Mouse (Mus musculus): ENCODE results near the gene Acly.
A peak's percentile ranks its signal among the peaks of the same experiment; 100 is the strongest.
"Not testable (repeated sequence)": the region's sequence is repeated elsewhere in the genome, so short reads cannot be mapped to it uniquely, and the experiment has no call there.

Acly gene

DNA sequence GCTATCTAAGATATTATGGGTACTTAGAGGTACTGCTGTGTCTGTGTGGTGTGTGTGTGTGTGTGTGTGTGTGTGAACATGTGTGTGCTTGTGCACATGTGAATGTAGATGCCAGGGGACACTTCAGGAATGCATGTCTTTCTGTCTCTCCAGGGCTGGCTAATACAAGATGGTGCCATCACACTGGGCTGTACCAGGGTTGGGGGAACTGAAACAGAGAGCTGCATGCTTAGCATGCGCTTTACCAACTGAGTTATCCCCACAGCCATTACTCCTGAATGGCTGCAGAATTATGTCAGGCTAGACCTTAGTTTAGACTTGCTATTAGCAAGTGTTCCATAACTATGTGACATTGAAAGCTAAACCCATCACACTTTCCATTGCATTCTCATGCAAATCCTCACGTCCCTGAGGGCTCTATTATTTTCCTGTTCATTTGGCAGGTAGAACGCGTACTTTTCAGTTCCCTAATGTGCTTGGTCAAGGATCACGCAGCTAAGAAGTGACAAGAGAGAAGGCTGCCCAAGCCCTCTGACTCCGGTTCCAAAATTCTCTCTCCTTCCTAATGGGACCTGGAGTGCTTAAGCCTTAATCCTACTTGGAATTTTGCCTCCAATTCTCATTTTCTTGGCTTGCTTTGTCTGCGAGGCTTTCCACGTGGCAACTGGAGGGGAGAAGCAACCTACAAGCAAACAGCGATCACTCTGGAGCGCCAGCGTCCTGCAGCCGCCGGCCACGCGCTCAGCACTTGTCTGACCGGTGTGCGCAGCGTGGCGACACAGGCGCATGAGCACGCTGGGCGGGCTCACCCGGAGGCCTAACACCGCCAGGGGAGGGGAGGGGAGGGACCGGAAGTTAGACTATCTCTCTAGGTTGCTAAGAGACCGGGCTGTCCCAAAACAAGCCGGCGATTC, 17.3 kb upstream of the Acly start, which contains the start of gene Ttc25:
Gene Ttc25, plus strand, starts transcription at position 776 of the 914 bp plus-strand sequence.
- DNase-seq, result peak; percentile 94 to 95

DNA sequence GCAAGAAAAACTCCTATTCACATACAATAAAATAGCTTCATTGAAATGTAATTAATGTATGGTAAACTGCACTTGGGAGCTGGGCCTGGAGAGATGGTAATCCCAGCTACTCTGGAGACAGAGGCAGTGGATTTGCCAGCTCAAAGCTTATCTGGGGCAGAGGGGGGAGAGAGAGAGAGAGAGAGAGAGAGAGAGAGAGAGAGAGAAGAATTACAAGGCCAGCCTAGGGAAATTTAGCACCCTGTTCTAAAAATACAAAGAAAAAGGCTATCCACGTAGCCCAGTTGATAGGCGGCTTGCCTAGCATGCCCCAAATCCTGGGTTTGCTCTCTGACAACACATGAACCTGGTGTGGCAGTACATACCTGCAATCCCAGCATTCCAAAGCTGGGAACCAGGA, 13.8 kb upstream of the Acly start:
- DNase-seq, result no peak

DNA sequence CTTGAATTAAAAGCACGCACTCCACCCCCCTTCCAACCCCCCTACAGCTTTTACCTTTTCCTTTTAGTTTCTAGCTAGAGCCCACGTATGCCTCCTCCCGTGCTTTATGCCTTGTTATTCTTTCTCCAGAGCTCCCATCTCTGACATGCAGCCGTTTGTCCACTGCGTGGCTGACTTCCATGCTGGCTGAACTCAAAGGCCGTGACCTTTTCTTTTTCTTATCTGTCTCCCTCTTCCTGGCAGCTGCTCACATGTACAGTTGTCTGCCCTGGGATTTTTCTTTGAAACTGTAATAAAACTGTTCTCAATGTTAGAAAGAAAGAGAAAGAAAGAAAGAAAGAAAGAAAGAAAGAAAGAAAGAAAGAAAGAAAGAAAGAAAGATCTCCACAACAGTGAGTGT, 13.2 kb upstream of the Acly start:
- no peak for DNase-seq

DNA sequence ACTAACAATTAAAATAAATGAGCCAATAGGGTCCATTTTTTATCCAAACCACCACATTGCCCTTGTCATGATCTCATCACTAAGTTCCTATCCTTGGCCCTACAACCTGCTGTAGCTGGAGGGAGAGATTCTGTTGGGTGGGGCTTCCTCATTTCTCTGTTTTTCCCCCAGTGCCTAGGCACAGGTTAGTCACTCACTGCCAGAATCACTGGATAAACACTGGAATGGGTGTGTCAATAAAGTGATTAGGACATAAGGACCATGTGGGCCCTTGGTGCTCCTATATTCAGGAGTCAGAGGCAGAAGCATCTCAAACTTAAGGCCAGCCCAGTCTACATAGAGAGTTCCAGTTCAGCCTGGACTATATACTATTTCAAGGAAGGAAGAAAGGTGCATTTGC, 8.7 kb upstream of the Acly start:
- DNase-seq, result no peak

DNA sequence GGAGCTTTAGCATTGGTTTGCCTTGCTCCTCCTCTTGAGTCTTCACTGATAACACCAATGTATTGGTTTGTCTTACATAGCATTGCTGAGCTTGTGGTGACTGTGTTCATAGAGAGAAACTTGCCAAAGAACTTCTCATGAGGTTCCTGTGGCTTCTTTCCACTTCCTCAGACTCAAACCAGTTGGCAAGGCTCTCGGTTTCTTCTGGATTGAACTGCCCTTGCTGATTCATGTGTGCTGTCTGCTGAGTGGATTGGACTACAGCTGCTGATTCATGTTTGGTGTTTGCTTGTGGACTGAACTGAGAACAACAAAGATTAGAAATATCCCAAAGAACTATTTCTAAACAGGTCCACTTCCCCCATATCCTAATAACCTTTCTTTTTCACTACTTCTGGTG, 8.2 kb upstream of the Acly start:
- no peak for DNase-seq

DNA sequence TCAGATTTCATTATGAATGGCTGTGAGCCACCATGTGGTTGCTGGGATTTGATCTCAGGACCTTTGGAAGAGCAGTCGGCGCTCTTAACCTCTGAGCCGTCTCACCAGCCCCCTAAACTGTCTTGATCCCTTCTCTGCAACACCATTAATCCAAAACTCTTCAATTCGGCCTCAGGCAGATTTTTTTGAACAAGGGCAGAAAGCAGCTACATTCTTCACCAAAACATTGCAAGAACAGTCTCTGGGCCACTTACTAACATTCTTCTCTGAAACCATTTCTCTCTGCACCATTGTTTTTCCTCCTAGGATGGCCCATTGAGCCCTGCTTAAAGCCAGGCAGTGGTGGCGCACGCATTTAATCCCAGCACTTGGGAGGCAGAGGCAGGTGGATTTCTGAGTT, 7.0 kb upstream of the Acly start:
- not testable (repeated sequence) for DNase-seq

DNA sequence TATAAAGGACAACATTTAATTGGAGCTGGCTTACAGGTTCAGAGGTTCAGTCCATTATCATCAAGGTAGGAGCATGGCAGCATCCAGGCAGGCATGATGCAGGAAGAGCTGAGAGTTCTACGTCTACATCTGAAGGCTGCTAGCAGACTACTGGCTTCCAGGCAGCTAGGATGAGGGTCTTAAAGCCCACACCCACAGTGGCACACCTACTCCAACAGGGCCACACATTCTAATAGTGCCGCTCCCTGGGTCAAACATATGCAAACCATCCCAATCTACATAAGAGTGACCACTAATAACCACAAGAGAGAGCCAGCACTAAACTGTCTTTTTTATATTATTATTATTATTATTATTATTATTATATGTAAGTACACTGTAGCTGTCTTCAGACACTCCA, 6.6 kb upstream of the Acly start:
- not testable (repeated sequence) for DNase-seq

DNA sequence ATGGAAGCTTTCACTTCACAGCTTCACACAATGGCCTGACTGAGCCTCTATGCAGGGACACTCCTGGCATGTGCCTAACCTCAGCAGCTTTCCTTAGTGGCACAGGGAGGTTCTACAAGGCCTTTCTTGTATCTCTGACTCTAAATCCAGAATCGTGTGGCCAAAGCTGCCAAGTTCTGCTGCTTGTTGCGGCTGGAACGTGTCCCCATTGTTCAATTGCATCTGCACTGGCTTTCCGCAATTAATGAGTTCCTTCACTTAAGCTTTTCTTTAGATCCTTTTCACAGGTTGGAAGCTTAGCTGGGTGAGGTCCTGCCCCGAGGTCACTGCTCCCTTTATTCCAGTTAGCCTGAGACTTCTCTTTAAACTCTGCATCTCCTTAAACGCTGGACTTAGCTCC, 6.1 kb upstream of the Acly start:
- DNase-seq, result no peak

DNA sequence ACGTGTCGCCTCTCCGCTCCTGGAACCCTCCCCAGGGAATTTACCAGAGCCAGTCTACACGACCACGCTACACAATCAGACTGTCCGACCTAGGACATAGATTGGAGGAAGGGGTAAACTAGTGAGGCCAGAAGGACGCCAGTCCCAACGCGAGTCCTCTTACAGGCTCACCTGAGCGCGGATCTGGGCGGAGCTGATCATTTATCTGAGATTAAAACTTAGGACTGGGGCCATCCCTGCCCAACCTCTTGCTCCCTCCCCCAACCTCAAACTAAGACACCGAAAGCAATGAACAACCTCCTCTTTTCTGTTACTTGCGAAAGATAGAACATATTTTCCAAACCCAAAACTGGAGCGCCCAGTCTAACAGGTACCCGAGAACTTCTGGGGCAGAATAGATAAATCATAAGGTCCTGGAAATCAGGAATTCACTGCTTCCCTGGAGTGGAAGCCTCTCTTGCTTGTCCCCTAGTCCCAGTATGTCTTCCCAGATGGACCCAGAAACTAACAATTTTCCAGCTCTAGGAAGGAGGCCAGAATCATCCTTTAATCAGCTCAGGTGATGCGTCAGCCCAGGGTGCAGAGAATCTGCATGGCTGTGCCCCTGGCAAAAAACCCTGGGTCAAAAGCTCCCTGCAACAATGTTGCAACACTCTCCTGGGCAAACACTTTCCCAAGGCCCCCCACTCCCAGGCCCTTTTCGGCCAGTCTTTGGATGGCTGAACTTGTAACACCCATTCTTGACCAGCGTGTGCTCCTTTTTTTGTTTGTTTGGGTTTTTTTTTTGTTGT, 770 bp upstream of the Acly start:
- no peak for DNase-seq

DNA sequence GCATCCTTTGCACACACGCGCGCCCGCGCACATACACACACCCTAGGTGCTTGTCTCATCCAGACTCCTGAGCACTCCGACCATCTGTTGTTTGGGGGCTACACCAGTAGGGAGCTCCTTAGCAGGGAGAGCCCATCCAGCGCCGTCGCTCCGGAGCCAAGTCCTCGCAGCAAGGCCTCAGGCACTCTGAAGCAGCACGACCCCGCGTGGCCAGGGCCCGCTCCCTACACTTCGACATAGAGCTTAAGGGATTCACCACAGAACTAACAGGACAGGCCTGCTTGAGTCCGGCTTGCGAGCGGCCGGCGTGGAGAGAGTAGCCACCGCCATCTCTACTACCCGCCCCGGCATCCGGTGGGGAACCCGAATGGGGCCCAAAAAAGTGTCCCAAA, 738 bp downstream of the Acly start:
- DNase-seq, result peak; percentile 67 to 78

DNA sequence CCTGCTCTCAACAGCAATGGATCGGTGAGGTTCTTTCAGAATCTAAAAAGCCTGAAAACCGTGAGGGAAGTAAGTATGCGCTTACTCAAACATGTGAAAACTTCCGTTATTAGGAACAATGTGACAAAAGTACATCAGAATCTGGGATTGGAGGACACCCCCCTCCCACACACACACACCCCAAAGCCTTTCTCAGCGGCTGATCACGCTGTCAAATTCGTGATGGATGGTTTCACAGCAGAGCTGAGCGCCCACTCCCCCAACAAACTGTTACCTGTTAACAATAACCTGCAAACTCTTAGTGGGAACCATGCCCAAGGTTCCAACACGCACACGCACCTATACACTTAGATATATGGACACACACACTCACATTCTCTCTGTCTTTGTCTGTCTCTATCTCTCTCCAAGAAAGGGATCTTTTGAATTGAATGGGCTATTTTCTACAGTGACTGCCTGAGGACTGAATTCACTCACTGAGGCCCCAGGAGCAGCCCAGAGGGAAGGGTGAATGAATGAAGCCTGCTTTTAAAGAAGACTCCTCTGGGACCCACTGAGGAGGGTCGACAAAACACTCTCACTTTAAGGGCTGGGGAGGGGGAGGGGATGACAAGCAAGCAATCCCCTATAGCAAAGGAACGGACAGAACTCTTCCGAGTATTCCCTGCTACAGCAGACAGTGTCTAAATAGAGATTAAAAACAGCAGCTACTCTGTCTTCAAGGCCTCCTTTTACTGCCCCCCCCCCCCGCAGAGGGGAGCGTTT, 1.6 kb downstream of the Acly start:
- no peak for DNase-seq

DNA sequence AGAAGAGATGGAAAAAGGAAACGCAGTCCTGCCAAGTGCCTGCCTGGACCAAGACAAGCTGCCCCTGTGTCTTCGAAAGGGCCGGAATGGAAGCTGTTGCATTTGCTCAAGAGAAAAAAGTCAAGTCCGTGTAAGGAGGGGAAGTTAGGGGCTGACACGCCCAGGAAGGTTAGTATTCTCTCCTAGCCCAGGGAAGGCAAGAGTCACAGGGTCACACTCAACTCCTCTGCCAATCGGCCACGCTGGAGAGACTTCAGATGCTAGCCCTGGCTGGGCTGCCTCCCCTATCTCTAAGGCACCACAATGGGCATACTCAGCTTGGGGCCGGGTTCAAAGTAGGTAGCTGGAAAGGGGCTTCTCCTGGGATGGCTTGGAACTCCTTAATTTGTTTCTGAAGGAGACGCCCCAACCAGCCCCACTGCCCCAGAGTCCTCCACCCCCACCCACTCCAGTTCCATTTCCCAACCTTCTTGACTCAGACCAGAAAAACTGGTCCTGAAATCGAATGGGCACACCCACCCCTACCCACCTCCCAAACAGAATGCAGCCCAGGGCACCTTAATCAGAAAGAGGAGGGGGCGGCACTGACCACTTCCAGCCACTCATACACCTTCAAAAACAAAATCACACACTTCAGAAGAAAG, 2.7 kb downstream of the Acly start:
- no peak for DNase-seq

DNA sequence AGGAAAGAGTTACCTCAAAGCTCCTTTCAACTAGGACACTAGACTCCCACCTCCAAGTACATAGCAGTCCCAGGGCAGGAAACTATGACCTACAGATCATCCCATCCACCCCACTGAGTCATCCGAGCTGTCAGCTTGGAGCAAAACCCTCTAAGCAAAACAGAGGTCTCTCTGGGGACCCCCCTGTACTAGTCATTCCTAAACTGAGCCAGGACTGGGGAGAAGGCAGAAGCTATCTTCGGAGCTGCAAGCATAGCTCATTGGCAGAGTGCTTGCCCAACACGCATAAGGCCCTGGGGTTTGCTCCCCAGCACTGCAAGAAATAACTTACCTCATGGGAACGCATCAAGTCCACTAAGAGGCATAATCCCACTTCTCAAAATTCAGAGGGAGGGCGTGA, 3.4 kb downstream of the Acly start:
- no peak for DNase-seq

DNA sequence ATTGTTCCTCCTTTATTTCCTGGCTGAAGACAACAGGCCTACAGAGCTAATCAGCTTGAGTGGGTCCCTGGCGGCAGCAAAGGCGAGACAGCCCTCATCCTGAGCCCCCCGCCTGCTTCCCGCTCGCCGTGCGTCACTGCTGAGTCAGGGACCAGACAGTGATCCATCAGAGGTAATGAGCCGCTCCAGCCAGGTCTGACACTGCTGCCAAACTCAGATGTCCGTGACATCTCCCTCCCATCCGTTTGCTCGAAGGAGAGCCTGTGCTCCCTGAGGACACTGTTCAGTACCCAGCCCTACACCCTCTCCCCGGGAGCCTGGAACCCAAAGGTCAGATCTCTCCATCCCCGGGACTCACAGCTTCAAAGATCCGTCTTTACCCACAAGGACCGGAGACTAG, 7.0 kb downstream of the Acly start:
- DNase-seq, result peak; percentile 78 to 86

DNA sequence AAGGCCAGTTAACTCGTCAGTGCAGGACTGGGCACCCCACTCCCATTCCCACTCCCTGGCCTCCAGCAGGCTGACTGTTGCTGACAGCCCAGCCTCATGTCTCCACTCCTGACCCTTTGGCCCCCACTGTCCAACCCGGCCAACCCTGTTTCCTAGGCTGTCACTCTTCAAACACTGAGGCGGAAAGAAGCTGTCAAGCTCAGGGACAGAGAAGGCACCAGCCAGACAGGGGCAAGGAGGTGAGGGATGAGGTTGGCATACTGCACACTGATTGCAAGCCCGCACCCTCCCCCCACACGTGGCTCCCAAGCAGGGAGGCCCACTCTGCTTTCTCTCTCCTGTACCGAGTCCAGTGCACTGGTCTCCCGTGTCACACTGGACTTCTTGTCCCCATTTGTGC, 8.6 kb downstream of the Acly start:
- DNase-seq, result peak; percentile 38 to 39

DNA sequence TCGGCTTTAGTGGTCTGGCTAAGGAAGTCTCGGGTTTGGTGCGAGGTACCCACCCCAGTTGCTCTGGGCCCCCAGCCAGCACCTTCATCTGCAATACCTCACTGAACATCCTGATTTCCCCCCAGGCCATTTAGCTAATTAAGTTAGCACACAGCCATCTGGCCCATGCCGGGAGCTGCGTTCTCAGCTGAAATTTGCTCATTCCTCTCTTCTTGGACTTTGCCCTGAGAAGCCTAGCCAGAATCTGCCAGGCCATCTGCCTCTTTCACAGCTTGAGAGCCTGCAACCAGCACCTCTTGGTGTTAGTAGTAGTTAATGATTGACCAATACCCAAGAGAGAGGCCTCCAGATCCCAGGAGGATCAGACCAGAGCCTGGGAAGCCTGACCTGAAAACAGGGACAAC, 9.6 kb downstream of the Acly start:
- peak; percentile 77 to 93 for DNase-seq

DNA sequence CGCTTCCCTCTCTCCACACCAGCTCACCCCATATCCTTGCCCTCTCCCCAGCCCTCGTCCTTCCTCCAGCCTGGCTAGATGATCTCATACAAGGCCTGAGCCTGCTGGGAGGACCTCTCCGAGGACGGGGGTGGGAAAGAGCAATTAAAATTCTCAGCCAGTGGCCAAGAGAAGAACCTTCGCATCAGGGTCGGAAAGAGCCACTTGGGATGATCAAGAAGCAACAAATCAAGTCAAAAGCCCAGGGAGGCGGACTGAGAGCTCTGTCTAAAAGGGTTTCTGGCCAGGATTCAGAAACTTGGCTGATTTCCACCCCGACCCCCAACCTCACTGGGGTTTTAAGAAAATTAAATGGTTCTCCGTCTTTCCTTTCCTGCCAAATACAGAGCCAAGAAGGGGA, 11.5 kb downstream of the Acly start:
- DNase-seq, result no peak

DNA sequence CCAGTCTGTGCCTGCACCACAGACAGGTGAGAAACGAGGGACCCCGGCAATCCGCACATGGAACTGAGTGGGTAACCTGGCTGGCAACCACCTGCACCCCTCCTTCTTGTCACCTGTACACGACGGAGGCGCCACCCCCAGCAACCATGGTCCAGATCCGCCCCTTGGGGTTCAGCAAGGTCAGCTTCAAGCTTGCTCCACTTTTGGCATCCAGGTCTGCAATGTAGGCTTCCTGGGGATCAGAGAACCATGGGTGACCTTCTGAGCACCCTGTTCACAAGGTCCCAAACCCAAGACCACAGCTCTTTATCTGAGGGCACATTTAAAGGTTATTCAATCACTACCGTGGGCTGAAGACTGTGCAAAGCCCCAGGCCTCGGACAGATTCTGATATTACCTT, 12.0 kb downstream of the Acly start:
- DNase-seq, result peak in 1 of 2 experiments; percentile 38

DNA sequence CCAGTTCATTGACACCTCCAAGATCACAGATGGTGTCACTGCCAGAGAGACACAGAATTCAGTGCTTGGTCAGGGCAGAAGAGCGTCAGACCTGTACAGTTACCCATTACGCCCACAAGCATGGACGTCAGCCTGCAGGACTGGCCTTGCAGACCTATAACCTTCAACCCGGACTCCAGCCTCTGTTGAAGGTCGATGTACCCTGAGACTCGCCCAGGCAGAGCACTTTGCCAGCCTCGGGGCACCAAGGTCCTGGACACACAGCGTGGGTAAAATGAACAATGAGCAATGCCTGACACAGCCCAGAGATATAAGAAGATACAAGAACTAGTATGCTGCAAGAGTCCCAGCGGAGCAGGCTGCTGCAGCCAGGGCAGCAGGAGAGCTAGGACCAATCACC, 12.7 kb downstream of the Acly start:
- peak; percentile 66 to 73 for DNase-seq

DNA sequence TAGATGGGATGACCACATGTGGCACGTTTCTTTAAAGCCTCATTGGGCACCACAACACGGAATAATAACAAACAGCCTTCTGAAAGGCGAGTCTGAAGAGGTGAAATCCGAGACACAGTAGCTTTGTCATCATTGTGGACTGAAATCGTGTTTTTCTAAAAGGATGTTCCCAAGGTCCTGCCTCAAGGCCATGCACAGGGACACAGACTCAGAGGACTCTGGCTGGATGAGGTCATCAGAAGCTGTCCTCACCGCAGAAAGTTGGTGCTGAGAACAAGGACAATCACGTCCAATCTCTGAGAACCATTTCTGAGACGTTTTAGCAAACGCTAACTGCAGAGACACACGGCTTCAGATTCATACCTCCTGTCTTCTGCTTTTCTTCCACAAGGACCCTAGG, 14.1 kb downstream of the Acly start:
- no peak for DNase-seq

DNA sequence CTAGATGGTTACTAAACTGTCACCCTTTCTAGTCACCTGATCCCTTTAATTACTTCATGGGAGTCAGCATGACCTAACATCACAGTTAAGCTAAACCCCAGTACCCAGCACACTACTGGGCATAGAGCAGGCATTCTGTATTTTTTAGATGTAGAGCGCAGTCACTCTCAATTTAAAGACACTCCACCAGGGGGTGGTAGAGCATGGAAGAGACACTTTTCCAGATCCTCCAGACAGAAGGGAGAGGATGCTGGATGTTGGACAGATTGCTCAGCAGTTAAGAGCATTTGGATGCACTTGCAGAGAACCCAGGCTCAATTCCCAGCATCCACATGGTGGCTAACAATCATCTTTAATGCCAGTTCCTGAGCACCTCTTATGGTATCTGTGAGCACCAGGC, 15.4 kb downstream of the Acly start:
- peak; percentile 34 to 69 for DNase-seq

DNA sequence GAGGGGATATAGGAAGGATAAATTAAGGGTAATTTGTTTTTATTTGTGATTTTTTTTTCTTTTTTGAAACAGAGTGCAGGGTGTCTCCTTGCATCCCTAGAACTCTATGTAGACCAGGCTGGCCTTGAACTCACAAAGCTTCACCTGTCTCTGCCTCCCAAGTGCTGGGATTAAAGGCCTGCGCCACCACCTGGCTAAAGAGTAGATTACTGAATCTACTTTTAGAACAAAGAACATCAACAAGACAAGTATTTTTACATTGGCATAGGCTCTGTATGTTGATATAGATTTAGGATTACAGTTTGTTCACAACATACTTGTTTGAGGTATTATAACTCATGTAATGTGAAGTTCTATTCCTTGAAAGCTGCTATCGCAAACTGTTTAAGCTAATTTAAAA, 17.2 kb downstream of the Acly start:
- no peak for DNase-seq

DNA sequence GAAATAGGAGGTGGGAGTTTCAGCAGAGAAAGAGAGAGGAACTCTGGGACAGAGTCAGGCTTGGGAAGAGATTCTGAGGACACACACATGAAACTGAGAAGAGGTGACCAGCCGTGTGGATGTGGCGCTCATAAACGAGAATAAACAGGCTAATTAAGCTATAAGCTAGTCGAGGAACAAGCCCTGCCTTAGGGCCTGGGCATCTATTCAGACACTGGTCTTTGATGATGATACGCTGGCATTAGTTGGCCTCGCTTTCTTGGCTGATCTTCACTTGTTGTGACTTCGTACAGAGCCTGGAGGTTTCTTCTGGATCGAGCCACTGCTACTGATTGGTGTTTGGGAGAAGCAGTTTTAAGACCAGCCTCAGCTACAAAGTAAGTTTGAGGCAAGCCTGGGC, 21.8 kb downstream of the Acly start:
- DNase-seq, result no peak
